Comparison of ENCODE assay signal across 16 mouse cellular contexts in the genomic region with DNA sequence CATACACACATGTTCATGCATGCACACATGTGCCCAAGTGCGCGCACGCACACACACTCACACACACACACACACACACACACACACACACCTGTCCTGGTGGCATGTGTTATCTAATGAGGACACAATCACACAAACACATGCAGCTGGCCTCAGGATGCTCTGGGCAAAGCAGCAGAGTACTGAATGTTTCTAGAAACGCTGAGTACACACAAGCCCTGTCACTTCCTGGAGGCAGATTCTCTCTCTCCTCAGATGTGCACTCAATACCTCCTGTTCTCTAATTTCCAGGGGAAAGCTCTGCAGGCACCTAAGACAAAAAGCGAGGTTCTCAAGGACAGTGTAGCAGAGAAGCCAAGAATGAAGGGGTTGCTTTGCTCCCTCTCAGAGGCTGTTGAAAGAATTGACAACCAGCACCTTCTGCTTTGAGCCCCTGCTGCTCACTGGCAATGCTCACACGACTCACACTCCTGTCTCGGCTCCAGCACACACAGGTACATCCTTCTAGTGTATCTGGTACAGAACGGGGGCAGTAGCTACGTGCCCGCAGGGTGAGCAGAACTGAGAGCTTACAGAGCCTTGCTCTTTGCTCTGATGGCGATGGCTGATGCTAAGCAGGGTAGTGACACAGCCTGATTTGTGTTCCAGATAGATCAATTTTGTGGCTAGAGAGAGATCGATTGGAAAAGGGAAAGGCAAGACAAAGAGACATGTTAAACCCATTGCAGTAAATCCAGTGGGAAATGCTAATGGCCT.
DNase-seq lines count a peak whose midpoint lies in the region; ATAC-seq and TF ChIP-seq lines count a peak whose summit lies in the region.
"Had no signal": no experiment of that assay in that cellular context is flagged by ENCODE, and none has a peak within 500 bp of the region (broad histone marks: within the 10 kb centered on the region; RNA-seq: fewer than 3 reads in every experiment).

No protein-coding gene starts in this region.

- ATAC-seq in forebrain, embryonic 11.5 days (replicated peaks; ENCODE audit: low FRiP score), result no peak
- no peak for ATAC-seq in midbrain, postnatal 0 days (ENCODE audit: low FRiP score)
- ATAC-seq in hindbrain, postnatal 0 days, result 0 out of 2 replicates have a peak, but pooled peaks have one; percentile 29
- ATAC-seq: liver, embryonic 12.5 days; Patski had no signal

- no peaks in the 10 kb centered on the region for H3K27me3 ChIP-seq in forebrain, embryonic 10.5 days (ENCODE audit: poor library complexity, severe bottlenecking)
- H3K27me3 ChIP-seq in forebrain, embryonic 11.5 days (ENCODE audit: control insufficient read depth, insufficient read depth, low read length), result no peaks in the 10 kb centered on the region
- no peaks in the 10 kb centered on the region for H3K27me3 ChIP-seq in midbrain, embryonic 10.5 days (ENCODE audit: low read depth, poor library complexity, severe bottlenecking)
- H3K27me3 ChIP-seq in midbrain, postnatal 0 days (ENCODE audit: insufficient read depth, low read length), result no peaks in the 10 kb centered on the region
- no peaks in the 10 kb centered on the region for H3K27me3 ChIP-seq in hindbrain, postnatal 0 days (ENCODE audit: insufficient read depth, low read length)
- H3K27me3 ChIP-seq: embryonic facial prominence, embryonic 15.5 days; heart, embryonic 15.5 days; liver, embryonic 12.5 days; lung, embryonic 15.5 days; Patski had no signal

- no peak overlapping the region for H3K4me3 ChIP-seq in forebrain, embryonic 10.5 days
- no peak overlapping the region for H3K4me3 ChIP-seq in forebrain, embryonic 11.5 days (ENCODE audit: low read depth, low read length)
- no peak overlapping the region for H3K4me3 ChIP-seq in midbrain, embryonic 10.5 days
- no peak overlapping the region for H3K4me3 ChIP-seq in midbrain, postnatal 0 days (ENCODE audit: low read depth, low read length)
- H3K4me3 ChIP-seq in hindbrain, postnatal 0 days (ENCODE audit: low read length), result no peak overlapping the region
- H3K4me3 ChIP-seq: embryonic facial prominence, embryonic 15.5 days; heart, embryonic 15.5 days; limb, embryonic 10.5 days; liver, embryonic 12.5 days; lung, embryonic 15.5 days had no signal

- TF ChIP-seq CTCF in midbrain, postnatal 0 days (IDR thresholded peaks at IDR 0.05), result no peak
- no peak for TF ChIP-seq CTCF in hindbrain, postnatal 0 days (IDR thresholded peaks at IDR 0.05; ENCODE audit: low read depth)

- 65% methylated on average over 12 of the region's 12 CpGs for WGBS in forebrain, embryonic 10.5 days
- WGBS in forebrain, embryonic 11.5 days, result 64% methylated on average over 12 of the region's 12 CpGs
- WGBS in midbrain, embryonic 10.5 days, result 75% methylated on average over 12 of the region's 12 CpGs
- 65% methylated on average over 12 of the region's 12 CpGs for WGBS in midbrain, postnatal 0 days
- 65% methylated on average over 12 of the region's 12 CpGs for WGBS in hindbrain, postnatal 0 days

- peaks cover 24% of the 10 kb centered on the region for H3K4me1 ChIP-seq in forebrain, embryonic 10.5 days
- no peaks in the 10 kb centered on the region; the same call in 1 of the 2 replicates for H3K4me1 ChIP-seq in forebrain, embryonic 11.5 days (replicated peaks; ENCODE audit: control insufficient read depth, insufficient read depth, low read length)
- peaks cover 5% of the 10 kb centered on the region for H3K4me1 ChIP-seq in midbrain, embryonic 10.5 days
- H3K4me1 ChIP-seq in midbrain, postnatal 0 days (ENCODE audit: insufficient read depth, low read length), result no peaks in the 10 kb centered on the region
- 0 out of 2 replicates have a peak, but pooled peaks cover 5% of the 10 kb centered on the region for H3K4me1 ChIP-seq in hindbrain, postnatal 0 days (ENCODE audit: insufficient read depth, low read length)
- H3K4me1 ChIP-seq: embryonic facial prominence, embryonic 15.5 days; heart, embryonic 15.5 days; liver, embryonic 12.5 days; lung, embryonic 15.5 days had no signal

- intact Hi-C loops in heart, postnatal 14 days (cut with DNase I), result no loop called here

- no peak for DNase-seq in forebrain, embryonic 10.5 days (ENCODE audit: extremely low spot score, low spot score)
- DNase-seq in forebrain, embryonic 11.5 days (ENCODE audit: low spot score), result no peak
- no peak for DNase-seq in midbrain, embryonic 10.5 days (ENCODE audit: low spot score)
- no peak for DNase-seq in midbrain, postnatal 0 days (ENCODE audit: low spot score)
- no peak for DNase-seq in hindbrain, postnatal 0 days (ENCODE audit: low spot score)
- DNase-seq in yolk sac, embryonic 10.5 days (ENCODE audit: low spot score), result no peak
- no peak for DNase-seq in heart, postnatal 14 days
- DNase-seq in gastrocnemius, adult 8-10 months (ENCODE audit: low spot score in 2 of 2), result no peak
- DNase-seq: layer of hippocampus, postnatal 36 days; thymus, adult 18-20 months had no signal

- no peak overlapping the region for H3K4me2 ChIP-seq in forebrain, embryonic 11.5 days (ENCODE audit: low read depth, low read length, severe bottlenecking)
- H3K4me2 ChIP-seq in midbrain, postnatal 0 days (ENCODE audit: low read depth, low read length, poor library complexity, severe bottlenecking), result no peak overlapping the region
- no peak overlapping the region for H3K4me2 ChIP-seq in hindbrain, postnatal 0 days (ENCODE audit: low read depth, low read length)
- H3K4me2 ChIP-seq: embryonic facial prominence, embryonic 15.5 days; heart, embryonic 15.5 days; liver, embryonic 12.5 days; lung, embryonic 15.5 days had no signal

- H3K9ac ChIP-seq in forebrain, embryonic 11.5 days (ENCODE audit: low read length), result no peak overlapping the region
- no peak overlapping the region for H3K9ac ChIP-seq in midbrain, postnatal 0 days (replicated peaks; ENCODE audit: low read length, poor library complexity, severe bottlenecking)
- no peak overlapping the region for H3K9ac ChIP-seq in hindbrain, postnatal 0 days (replicated peaks; ENCODE audit: low read length)
- H3K9ac ChIP-seq: embryonic facial prominence, embryonic 15.5 days; heart, embryonic 15.5 days; liver, embryonic 12.5 days; lung, embryonic 15.5 days had no signal

- peaks cover 3% of the 10 kb centered on the region for H3K36me3 ChIP-seq in forebrain, embryonic 10.5 days (replicated peaks)
- no peaks in the 10 kb centered on the region for H3K36me3 ChIP-seq in forebrain, embryonic 11.5 days (ENCODE audit: control insufficient read depth, insufficient read depth, low read length)
- no peaks in the 10 kb centered on the region for H3K36me3 ChIP-seq in midbrain, embryonic 10.5 days
- no peaks in the 10 kb centered on the region for H3K36me3 ChIP-seq in midbrain, postnatal 0 days (ENCODE audit: insufficient read depth, low read length)
- H3K36me3 ChIP-seq in hindbrain, postnatal 0 days (ENCODE audit: insufficient read depth, low read length), result no peaks in the 10 kb centered on the region
- H3K36me3 ChIP-seq: embryonic facial prominence, embryonic 15.5 days; heart, embryonic 15.5 days; limb, embryonic 10.5 days; liver, embryonic 12.5 days; lung, embryonic 15.5 days had no signal

- H3K9me3 ChIP-seq in forebrain, embryonic 10.5 days, result no peaks in the 10 kb centered on the region; the same call in 1 of the 2 replicates
- no peaks in the 10 kb centered on the region for H3K9me3 ChIP-seq in forebrain, embryonic 11.5 days (ENCODE audit: control insufficient read depth, low read length)
- no peaks in the 10 kb centered on the region for H3K9me3 ChIP-seq in midbrain, embryonic 10.5 days (replicated peaks)
- no peaks in the 10 kb centered on the region for H3K9me3 ChIP-seq in midbrain, postnatal 0 days (ENCODE audit: low read length)
- H3K9me3 ChIP-seq in hindbrain, postnatal 0 days (ENCODE audit: low read length), result no peaks in the 10 kb centered on the region
- H3K9me3 ChIP-seq: embryonic facial prominence, embryonic 15.5 days; heart, embryonic 15.5 days; limb, embryonic 10.5 days; liver, embryonic 12.5 days; lung, embryonic 15.5 days had no signal

- H3K27ac ChIP-seq in forebrain, embryonic 10.5 days, result peak overlapping the region; percentile 62
- H3K27ac ChIP-seq in forebrain, embryonic 11.5 days (ENCODE audit: low read depth, low read length), result no peak overlapping the region
- peak overlapping the region; percentile 53 for H3K27ac ChIP-seq in midbrain, embryonic 10.5 days (replicated peaks)
- no peak overlapping the region for H3K27ac ChIP-seq in midbrain, postnatal 0 days (ENCODE audit: low read depth, low read length)
- H3K27ac ChIP-seq in hindbrain, postnatal 0 days, result peak overlapping the region; percentile 32; the same call in 1 of the 2 replicates
- H3K27ac ChIP-seq: embryonic facial prominence, embryonic 15.5 days; heart, embryonic 15.5 days; limb, embryonic 10.5 days; liver, embryonic 12.5 days; lung, embryonic 15.5 days had no signal

Comparison
In these comparisons a context has a peak if more than half of its experiments do, and no peak if none do; other contexts are left out.
1. H3K27ac ChIP-seq: peak in forebrain, embryonic 10.5 days (single experiment), midbrain, embryonic 10.5 days (single experiment) and hindbrain, postnatal 0 days (single experiment); none in forebrain, embryonic 11.5 days (single experiment) and midbrain, postnatal 0 days (single experiment).